Mouse (Mus musculus): ENCODE data around the gene Sucnr1.

DNA sequence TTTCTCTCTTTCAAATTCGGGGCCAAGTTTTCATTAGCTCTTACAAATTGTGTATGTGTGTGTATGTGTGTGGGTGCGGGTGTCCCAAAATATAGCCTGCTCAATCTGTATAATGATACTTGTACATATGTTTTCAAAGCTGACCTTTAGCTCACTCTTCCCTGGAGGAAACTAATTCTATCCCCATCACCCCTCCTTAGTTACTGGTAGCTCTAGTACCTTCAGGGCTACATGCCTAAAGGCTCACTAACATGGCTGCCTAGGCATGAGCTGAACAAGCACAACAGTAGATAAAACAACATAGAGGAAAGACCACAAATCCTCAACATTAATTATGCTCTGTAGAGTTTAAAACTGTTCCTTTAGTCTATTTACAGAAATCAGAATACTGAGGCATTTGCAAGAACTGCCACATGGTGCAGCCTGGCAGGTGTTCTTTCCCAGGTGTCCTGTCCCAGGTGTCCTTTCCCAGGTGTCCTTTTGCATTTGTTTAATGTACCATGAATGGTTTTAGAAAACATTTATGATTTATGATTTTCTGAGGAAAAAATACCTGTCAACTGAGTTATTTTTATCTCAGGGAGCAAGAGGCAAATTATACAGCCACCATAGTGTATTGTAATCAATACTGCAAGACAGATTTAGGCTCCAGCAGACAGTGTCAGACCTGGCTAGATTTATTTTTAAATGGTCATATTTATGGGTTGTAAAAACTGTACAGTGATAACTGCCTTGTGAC lies 24.4 kb upstream of the Sucnr1 start:
- TF ChIP-seq CTCF (IDR thresholded peaks at IDR 0.05; ENCODE audit: extremely low read depth, insufficient read length, insufficient replicate concordance, low read depth, low read length) (no peak), POLR2A (IDR thresholded peaks at IDR 0.05; ENCODE audit: low read depth, low read length) (no peak)

Measured in small intestine, adult 2 months (tissue).